Mouse (Mus musculus) heart, embryonic 11.5 days (tissue): ENCODE data around the gene Irf8. TPM values are rescaled to one million over a fixed set of nuclear protein-coding genes. Genes with fewer than 3 reads are reported as not detected.
A peak's percentile ranks its signal among the peaks of the same experiment; 100 is the strongest.

Experiments
- ATAC-seq: fragments of 200-750 bp; cut with Nextera tagmentation; replicated peaks from 2 replicates; pipeline ENCODE4 v1.8.0; 2017; ENCODE audit warnings: moderate library complexity; ENCODE audit not compliant: insufficient number of reproducible peaks, low FRiP score, low TSS enrichment
- H3K27ac ChIP-seq: fragments of 300-500 bp; sonication (generic); 2 replicates; pipeline ENCODE4 v1.5.1; 2014; ENCODE audit warnings: mild to moderate bottlenecking, low read depth, low read length
- H3K27me3 ChIP-seq: fragments of 300-500 bp; sonication (generic); 2 replicates; pipeline ENCODE4 v1.6.1; 2014; ENCODE audit warnings: mild to moderate bottlenecking, low read length, mixed read lengths; ENCODE audit not compliant: control insufficient read depth, insufficient read depth
- H3K36me3 ChIP-seq: fragments of 300-500 bp; sonication (generic); 2 replicates; pipeline ENCODE4 v1.6.1; 2014; ENCODE audit warnings: mild to moderate bottlenecking, low read length, moderate library complexity, mixed read lengths; ENCODE audit not compliant: control insufficient read depth, insufficient read depth
- H3K4me1 ChIP-seq: fragments of 300-500 bp; sonication (generic); 2 replicates; pipeline ENCODE4 v1.6.1; 2014; ENCODE audit warnings: low read length; ENCODE audit not compliant: control insufficient read depth, insufficient read depth
- H3K4me2 ChIP-seq: fragments of 300-500 bp; sonication (generic); 2 replicates; pipeline ENCODE4 v1.6.1; 2014; ENCODE audit warnings: mild to moderate bottlenecking, moderate library complexity
- H3K4me3 ChIP-seq: fragments of 300-500 bp; sonication (generic); 2 replicates; pipeline ENCODE4 v1.5.1; 2014; ENCODE audit warnings: low read depth, low read length
- H3K9ac ChIP-seq: fragments of 300-500 bp; sonication (generic); 2 replicates; pipeline ENCODE4 v1.6.1; 2014; ENCODE audit warnings: mild to moderate bottlenecking, low read depth, low read length, moderate library complexity
- H3K9me3 ChIP-seq: fragments of 300-500 bp; sonication (generic); replicated peaks from 2 replicates; pipeline ENCODE4 v1.6.1; 2016; ENCODE audit warnings: low read length; ENCODE audit not compliant: control insufficient read depth
- WGBS: fragments of 180-500 bp; shearing (Covaris S2); extraction: QIAGEN DNeasy Blood & Tissue Kit; methylation state at CpG from one replicate; pipeline ENCODE4 v1.1.7; 2014; ENCODE audit not compliant: insufficient replicate concordance; 5-methylcytosine and 5-hydroxymethylcytosine counted together
- polyA plus RNA-seq: library from polyadenylated mRNA; unstranded; fragments of >200 nt; fragmentation: Nextera tagmentation; extraction: Ambion mirVana; gene quantifications from 2 replicates; pipeline ENCODE4 v1.2.1, GENCODE M21; 2014

Gene Irf8
- polyA plus RNA-seq, 1 experiment from 2014 or later, result 3.2 TPM

DNA sequence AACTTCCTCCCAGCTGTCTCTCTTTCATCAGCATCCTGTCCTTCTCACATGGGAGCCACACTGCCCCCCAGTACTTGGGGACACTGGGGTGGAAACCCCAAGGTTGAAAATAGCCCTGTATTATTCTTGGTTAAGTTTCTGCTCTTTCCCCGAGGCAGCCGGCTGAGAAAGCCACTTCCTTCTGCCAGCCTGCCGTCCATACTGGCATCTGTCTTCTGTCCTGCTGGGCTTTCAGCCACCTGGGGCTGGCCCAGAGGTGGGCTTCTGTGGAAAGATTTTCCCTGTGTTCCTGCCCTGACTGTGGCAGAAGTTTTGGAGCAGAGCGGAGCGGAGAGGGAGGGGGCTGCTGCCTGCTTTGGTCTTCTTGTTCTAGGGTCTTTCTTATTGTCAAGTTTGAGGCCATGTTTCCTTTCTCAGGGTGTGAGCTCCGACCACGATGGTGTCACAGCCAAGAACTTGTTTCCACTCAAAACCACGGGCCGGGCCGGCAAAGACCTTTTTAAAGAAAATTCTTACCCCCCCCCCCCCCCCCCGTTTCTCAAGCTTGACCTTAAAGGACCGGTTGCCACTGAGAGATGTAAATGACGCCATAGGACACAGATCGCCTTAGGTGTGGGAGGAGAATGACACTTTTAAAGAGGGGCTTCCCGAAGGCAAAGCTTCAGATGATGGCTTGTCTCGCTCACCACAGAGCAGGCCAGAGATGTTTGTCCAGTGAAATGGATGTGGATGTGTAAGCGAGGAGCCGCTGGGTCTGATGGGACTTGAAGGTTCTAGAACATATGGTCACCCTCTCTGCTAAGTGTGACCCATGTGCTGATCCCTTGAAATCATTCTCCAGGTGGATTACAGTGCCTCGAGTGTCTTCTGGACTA lies 24.4 kb downstream of the Irf8 start:
- no peak overlapping the region for H3K9ac ChIP-seq
- H3K9me3 ChIP-seq, result no peaks in the 10 kb centered on the region
- H3K36me3 ChIP-seq, result no peaks in the 10 kb centered on the region
- H3K4me3 ChIP-seq, result no peak overlapping the region
- no peak overlapping the region for H3K4me2 ChIP-seq
- 77% methylated on average over 19 of the region's 19 CpGs for WGBS
- no peaks in the 10 kb centered on the region for H3K4me1 ChIP-seq
- no peaks in the 10 kb centered on the region; the same call in 1 of the 2 replicates for H3K27me3 ChIP-seq
- ATAC-seq, result no peak
- H3K27ac ChIP-seq, result no peak overlapping the region

DNA sequence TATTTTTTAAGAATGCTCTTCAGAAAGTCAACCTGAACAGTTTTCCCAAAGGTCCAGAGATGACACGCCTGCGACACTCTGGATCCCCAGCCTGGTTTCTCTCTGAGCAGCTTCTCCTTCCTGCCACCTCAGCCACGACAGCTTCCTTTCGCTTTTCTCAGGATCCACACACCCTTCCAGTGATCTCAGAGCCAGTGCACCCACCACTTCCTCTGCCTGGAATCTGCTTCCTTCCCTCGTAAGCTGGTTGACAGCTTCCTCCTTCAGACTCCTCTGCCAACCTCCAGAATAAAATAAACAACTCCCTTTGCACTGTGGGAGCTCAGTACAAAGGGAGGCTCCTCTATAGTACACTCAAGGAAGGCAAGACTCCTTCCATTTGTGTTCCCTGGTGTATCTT lies 27.1 kb downstream of the Irf8 start:
- peaks cover 4% of the 10 kb centered on the region for H3K4me1 ChIP-seq
- no peak overlapping the region for H3K4me3 ChIP-seq
- no peaks in the 10 kb centered on the region for H3K9me3 ChIP-seq
- no peaks in the 10 kb centered on the region for H3K36me3 ChIP-seq
- H3K9ac ChIP-seq, result no peak overlapping the region
- H3K4me2 ChIP-seq, result no peak overlapping the region
- no peak for ATAC-seq
- no peak overlapping the region for H3K27ac ChIP-seq
- WGBS, result 52% methylated on average over 5 of the region's 5 CpGs
- 0 out of 2 replicates have a peak, but pooled peaks cover 3% of the 10 kb centered on the region for H3K27me3 ChIP-seq

DNA sequence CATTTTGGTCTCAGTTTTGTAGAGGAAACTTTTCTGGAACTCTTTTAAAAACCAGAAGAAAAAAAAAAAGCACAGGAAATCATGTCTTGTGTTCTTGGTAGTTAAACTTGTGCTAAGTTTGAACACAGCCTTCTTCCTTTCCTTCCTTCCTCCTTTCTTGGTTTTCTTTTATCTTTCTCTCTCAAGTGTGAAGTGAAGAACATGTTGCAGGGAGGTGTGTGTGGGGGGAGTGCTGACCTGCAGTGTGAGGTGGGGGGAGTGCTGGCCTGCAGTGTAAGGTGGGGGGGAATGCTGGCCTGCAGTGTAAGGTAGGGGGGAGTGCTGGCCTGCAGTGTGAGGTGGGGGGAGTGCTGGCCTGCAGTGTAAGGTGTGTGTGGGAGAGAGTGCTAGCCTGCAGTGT lies 28.5 kb downstream of the Irf8 start:
- Histone ChIP-seq H3K4me2 (no peak overlapping the region), H3K9ac (no peak overlapping the region), H3K9me3 (no peaks in the 10 kb centered on the region), H3K36me3 (no peaks in the 10 kb centered on the region), H3K4me3 (no peak overlapping the region), H3K27ac (no peak overlapping the region), H3K27me3 (0 out of 2 replicates have a peak, but pooled peaks cover 3% of the 10 kb centered on the region), H3K4me1 (peaks cover 14% of the 10 kb centered on the region)
- ATAC-seq, result no peak

DNA sequence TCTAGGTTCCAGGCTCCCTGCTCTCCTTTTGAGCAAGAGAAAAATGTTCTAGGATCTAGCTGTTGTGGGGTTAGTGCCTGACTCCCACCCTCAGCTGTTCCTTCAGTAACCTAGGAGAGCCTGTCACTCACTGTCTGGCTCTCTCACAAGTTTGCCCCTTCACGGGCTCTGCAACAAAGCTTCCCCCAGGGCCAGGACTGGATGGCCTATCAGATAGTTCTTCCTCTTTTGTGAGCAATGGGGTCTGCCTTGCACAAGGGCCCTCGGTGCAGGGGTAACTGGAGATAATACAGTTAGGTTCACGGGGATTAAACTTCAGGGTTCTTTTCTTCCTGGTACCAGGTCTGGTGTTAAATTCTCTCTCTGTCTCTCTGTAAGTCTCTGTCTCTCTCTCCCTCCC lies 30.5 kb downstream of the Irf8 start:
- no peak overlapping the region for H3K4me3 ChIP-seq
- no peaks in the 10 kb centered on the region for H3K36me3 ChIP-seq
- ATAC-seq, result no peak
- peaks cover 14% of the 10 kb centered on the region for H3K4me1 ChIP-seq
- H3K27me3 ChIP-seq, result 0 out of 2 replicates have a peak, but pooled peaks cover 3% of the 10 kb centered on the region
- no peak overlapping the region for H3K27ac ChIP-seq
- H3K9me3 ChIP-seq, result no peaks in the 10 kb centered on the region
- no peak overlapping the region for H3K4me2 ChIP-seq
- 38% methylated on average over 3 of the region's 3 CpGs for WGBS
- no peak overlapping the region for H3K9ac ChIP-seq

DNA sequence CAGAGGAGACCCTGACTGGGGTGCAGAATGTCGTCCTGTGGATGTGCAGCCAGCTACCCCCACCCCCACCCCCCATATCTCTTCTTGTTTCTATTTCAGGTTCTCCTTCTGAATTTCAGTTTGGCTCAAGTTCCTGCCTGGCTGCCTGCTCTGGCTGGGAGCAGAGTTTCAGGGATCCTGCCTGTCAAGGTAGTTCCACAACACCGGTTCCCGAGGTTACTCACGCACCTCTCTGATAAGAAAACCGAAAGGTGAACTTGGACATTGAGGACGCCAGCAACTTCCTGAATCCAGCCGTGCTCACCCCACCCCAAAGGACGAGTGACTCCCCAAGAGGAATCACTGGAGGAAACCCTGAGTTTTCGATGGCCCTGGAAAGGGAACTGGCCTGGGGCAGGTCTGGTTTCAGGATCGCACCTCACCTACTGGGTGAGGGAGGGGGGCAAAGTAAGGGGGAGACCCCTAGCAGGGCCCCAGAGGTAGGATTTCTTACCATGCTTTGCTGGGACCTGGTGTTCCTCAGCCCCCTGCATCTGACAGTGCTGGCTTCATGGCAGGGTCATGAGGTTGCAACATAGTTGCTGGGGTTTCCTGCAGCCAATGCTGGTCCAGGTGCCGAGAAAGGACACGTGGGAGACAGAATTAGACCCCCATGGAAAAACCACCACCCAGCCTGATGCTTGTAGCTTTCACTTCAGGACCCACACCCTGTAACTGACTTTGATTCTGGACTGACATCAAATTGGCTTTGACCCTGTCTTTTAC lies 32.5 kb downstream of the Irf8 start:
- 36% methylated on average over 12 of the region's 12 CpGs for WGBS
- Histone ChIP-seq H3K4me2 (peak overlapping the region; percentile 43), H3K9ac (no peak overlapping the region), H3K27ac (peak overlapping the region; percentile 57), H3K36me3 (no peaks in the 10 kb centered on the region), H3K4me3 (no peak overlapping the region), H3K4me1 (peaks cover 14% of the 10 kb centered on the region), H3K27me3 (peaks cover 6% of the 10 kb centered on the region; the same call in 1 of the 2 replicates), H3K9me3 (no peaks in the 10 kb centered on the region)
- ATAC-seq, result no peak

DNA sequence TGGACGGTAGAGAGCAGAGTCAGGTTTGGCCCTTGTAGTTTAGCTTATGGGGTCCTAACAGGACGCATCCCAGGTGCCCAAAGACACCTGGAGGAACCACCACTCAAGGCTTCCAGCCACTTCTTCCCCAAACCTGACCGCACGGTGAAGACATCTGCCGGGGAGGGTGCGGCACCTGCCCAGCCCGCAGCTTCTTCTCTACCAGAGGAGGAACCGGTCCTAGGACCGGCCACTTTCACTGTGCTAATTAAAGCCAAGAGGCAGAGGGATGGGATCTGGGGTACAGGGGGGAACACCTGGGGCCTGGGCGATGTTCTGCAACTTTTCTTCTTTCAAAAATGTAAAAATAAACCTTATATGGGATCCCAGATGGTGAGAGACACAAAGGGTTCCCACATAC lies 41.0 kb downstream of the Irf8 start:
- Histone ChIP-seq H3K9ac (no peak overlapping the region), H3K4me1 (no peaks in the 10 kb centered on the region), H3K4me3 (no peak overlapping the region), H3K4me2 (no peak overlapping the region), H3K36me3 (no peaks in the 10 kb centered on the region), H3K27ac (no peak overlapping the region), H3K27me3 (peaks cover 18% of the 10 kb centered on the region), H3K9me3 (no peaks in the 10 kb centered on the region)
- 85% methylated on average over 10 of the region's 10 CpGs for WGBS
- ATAC-seq, result no peak

DNA sequence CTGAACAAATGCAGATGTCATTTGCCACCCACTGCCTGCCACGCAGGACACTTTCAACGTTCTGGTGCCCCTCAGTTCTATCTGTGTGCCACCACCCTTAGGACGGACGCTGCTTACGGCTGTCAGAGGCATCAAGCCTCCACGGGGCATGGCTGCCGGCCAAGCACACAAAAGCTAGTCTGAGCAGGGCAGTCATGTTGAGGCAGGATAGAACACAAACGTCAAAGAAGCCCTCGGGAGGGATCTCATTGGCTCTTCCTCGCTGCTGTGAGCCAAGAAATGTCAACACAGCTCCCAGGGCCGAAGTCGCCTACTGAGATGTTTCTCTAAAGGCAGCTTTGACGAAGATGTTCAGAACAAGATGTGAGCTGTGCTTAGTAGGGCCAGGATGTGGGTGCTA lies 41.6 kb downstream of the Irf8 start:
- 58% methylated on average over 13 of the region's 13 CpGs for WGBS
- no peaks in the 10 kb centered on the region for H3K9me3 ChIP-seq
- no peak overlapping the region for H3K9ac ChIP-seq
- H3K4me3 ChIP-seq, result no peak overlapping the region
- H3K27ac ChIP-seq, result no peak overlapping the region
- H3K27me3 ChIP-seq, result peaks cover 18% of the 10 kb centered on the region
- H3K4me2 ChIP-seq, result no peak overlapping the region
- ATAC-seq, result no peak
- H3K4me1 ChIP-seq, result no peaks in the 10 kb centered on the region
- H3K36me3 ChIP-seq, result no peaks in the 10 kb centered on the region

DNA sequence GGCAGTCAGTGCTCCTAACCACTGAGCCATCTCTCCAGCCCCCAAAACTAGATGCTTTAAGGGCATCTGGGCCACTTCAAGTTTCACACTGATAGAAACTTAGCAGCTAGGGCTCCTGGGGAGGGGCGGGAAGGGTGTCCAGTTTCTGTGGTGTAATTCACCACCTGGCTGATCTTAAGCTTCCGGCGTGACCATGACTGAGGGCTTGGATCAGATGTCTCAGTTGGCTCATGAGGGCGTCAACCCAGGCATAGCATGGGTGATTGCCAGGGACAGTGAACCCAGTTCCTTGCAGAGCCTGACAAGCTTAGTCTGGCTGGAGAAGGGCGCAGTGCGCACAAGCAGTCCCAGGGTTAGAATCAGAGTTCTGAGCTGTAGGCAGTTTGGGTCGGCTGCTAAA lies 42.9 kb downstream of the Irf8 start:
- no peaks in the 10 kb centered on the region for H3K4me1 ChIP-seq
- 93% methylated on average over 7 of the region's 7 CpGs for WGBS
- no peak overlapping the region for H3K4me3 ChIP-seq
- ATAC-seq, result no peak
- H3K4me2 ChIP-seq, result no peak overlapping the region
- H3K27me3 ChIP-seq, result peaks cover 14% of the 10 kb centered on the region
- no peak overlapping the region for H3K9ac ChIP-seq
- H3K9me3 ChIP-seq, result no peaks in the 10 kb centered on the region
- no peak overlapping the region for H3K27ac ChIP-seq
- H3K36me3 ChIP-seq, result no peaks in the 10 kb centered on the region
